In genomic region chr17:35868961-35869345, GRCm38 (mm10) we compare ENCODE assay signal across 8 mouse cellular contexts. TPM values are rescaled to one million over a fixed set of nuclear protein-coding genes. Genes with fewer than 3 reads are reported as not detected.
A peak's percentile ranks its signal among the peaks of the same experiment; 100 is the strongest.
DNase-seq lines count a peak whose midpoint lies in the region; ATAC-seq and TF ChIP-seq lines count a peak whose summit lies in the region.

No protein-coding gene starts in this region.

- peaks cover 21% of the 10 kb centered on the region for H3K36me3 ChIP-seq in hindbrain, embryonic 14.5 days (replicated peaks; ENCODE audit: control insufficient read depth, insufficient read depth)
- H3K36me3 ChIP-seq in midbrain, embryonic 15.5 days (replicated peaks) = 0 out of 2 replicates have a peak, but pooled peaks cover 4% of the 10 kb centered on the region

- no peak for ATAC-seq in hindbrain, embryonic 14.5 days (ENCODE audit: low FRiP score)
- ATAC-seq in midbrain, embryonic 15.5 days (replicated peaks) = no peak
- ATAC-seq in erythroid progenitor cell, adult 5-6 weeks (replicated peaks; ENCODE audit: low FRiP score, poor library complexity, severe bottlenecking) = no peak

- peak overlapping the region; percentile 99 for H3K4me2 ChIP-seq in hindbrain, embryonic 14.5 days (replicated peaks)
- peak overlapping the region; percentile 97 for H3K4me2 ChIP-seq in midbrain, embryonic 15.5 days

- no peaks in the 10 kb centered on the region for H3K27me3 ChIP-seq in hindbrain, embryonic 14.5 days (ENCODE audit: control insufficient read depth, insufficient read depth, low read length)
- no peaks in the 10 kb centered on the region for H3K27me3 ChIP-seq in midbrain, embryonic 15.5 days (replicated peaks)

- H3K4me1 ChIP-seq in bone marrow macrophage, adult 2 months (ENCODE audit: control insufficient read depth, insufficient read depth, low read length) = peaks cover 23% of the 10 kb centered on the region
- peaks cover 69% of the 10 kb centered on the region for H3K4me1 ChIP-seq in hindbrain, embryonic 14.5 days (replicated peaks; ENCODE audit: control insufficient read depth, insufficient read depth, low read length)
- H3K4me1 ChIP-seq in midbrain, embryonic 15.5 days = peaks cover 77% of the 10 kb centered on the region

- DNase-seq in layer of hippocampus, adult 2 months (ENCODE audit: low spot score in 2 of 2) = no peak
- DNase-seq in layer of hippocampus, postnatal 14 days (ENCODE audit: low spot score in 2 of 2) = no peak
- no peak for DNase-seq in hindbrain, embryonic 14.5 days (ENCODE audit: low spot score)
- DNase-seq in frontal cortex, postnatal 36 days (ENCODE audit: low spot score in 2 of 2) = no peak
- no peak for DNase-seq in gastrocnemius, postnatal 25 days

- no peak for TF ChIP-seq CTCF in layer of hippocampus, adult 2 months (conservative IDR thresholded peaks at IDR 0.05)
- no peak for TF ChIP-seq CTCF in bone marrow macrophage, adult 2 months (IDR thresholded peaks at IDR 0.05; ENCODE audit: low read depth, low read length)

- peak overlapping the region; percentile 73 for H3K4me3 ChIP-seq in layer of hippocampus, adult 2 months
- H3K4me3 ChIP-seq in bone marrow macrophage, adult 2 months (ENCODE audit: insufficient read depth, low read length) = peak overlapping the region; percentile 98
- H3K4me3 ChIP-seq in hindbrain, embryonic 14.5 days (replicated peaks; ENCODE audit: low read length) = peak overlapping the region; percentile 75
- peak overlapping the region; percentile 78 for H3K4me3 ChIP-seq in midbrain, embryonic 15.5 days

- no peak for TF ChIP-seq POLR2A in bone marrow macrophage, adult 2 months (IDR thresholded peaks at IDR 0.05; ENCODE audit: borderline replicate concordance, low read depth, low read length)

- H3K27ac ChIP-seq in layer of hippocampus, adult 2 months = peak overlapping the region; percentile 85
- H3K27ac ChIP-seq in bone marrow macrophage, adult 2 months (ENCODE audit: insufficient read depth, low read depth, low read length) = peak overlapping the region; percentile 99
- H3K27ac ChIP-seq in hindbrain, embryonic 14.5 days = peak overlapping the region; percentile 98
- H3K27ac ChIP-seq in midbrain, embryonic 15.5 days = peak overlapping the region; percentile 53

- 8% methylated on average over 7 of the region's 7 CpGs for WGBS in hindbrain, embryonic 14.5 days
- 2% methylated on average over 7 of the region's 7 CpGs for WGBS in midbrain, embryonic 15.5 days

- H3K9ac ChIP-seq in hindbrain, embryonic 14.5 days = peak overlapping the region; percentile 95
- H3K9ac ChIP-seq in midbrain, embryonic 15.5 days = peak overlapping the region; percentile 61

- H3K9me3 ChIP-seq in hindbrain, embryonic 14.5 days (ENCODE audit: control insufficient read depth, low read length) = no peaks in the 10 kb centered on the region
- H3K9me3 ChIP-seq in midbrain, embryonic 15.5 days = no peaks in the 10 kb centered on the region

RNA-seq across cellular contexts. Expression of gene Ppp1r18, which starts 3.6 kb away (rescaled TPM):
- total RNA-seq in layer of hippocampus, adult 2 months (2021) = 1 to 10 TPM; 8.7 to 9.8 TPM
- 10 to 100 TPM; 13.4 to 14.0 TPM for total RNA-seq in layer of hippocampus, postnatal 14 days (2021)
- polyA plus RNA-seq in bone marrow macrophage, adult 2 months (2012; ENCODE audit: insufficient read depth, insufficient read length, missing spikeins) = 202 and 205 TPM in 2 replicates
- polyA plus RNA-seq in hindbrain, embryonic 14.5 days (2014; fragmentation: Nextera tagmentation; extraction: Ambion mirVana) = 18.8 and 20.7 TPM in 2 replicates
- 20.3 and 23.3 TPM in 2 replicates for polyA plus RNA-seq in midbrain, embryonic 15.5 days (2015; fragmentation: Nextera tagmentation; extraction: Ambion mirVana)
- 32.8 and 37.7 TPM in 2 replicates for total RNA-seq in erythroid progenitor cell, adult 5-6 weeks (2015; ENCODE audit: low replicate concordance)
- 7.2 and 10.2 TPM in 2 replicates for total RNA-seq in erythroid progenitor cell, adult 5-6 weeks (2017; ENCODE audit: low replicate concordance)
- 1 to 10 TPM; 4.8 to 8.0 TPM for total RNA-seq in gastrocnemius, postnatal 25 days (2021)

RNA-seq across cellular contexts. Expression of gene Nrm, which starts 7.8 kb away (rescaled TPM):
- 1 to 10 TPM; 1.7 to 1.8 TPM for total RNA-seq in layer of hippocampus, adult 2 months (2021)
- total RNA-seq in layer of hippocampus, postnatal 14 days (2021) = 1 to 10 TPM; 3.9 to 4.7 TPM
- 31.7 and 33.1 TPM in 2 replicates for polyA plus RNA-seq in bone marrow macrophage, adult 2 months (2012; ENCODE audit: insufficient read depth, insufficient read length, missing spikeins)
- 18.2 and 20.3 TPM in 2 replicates for polyA plus RNA-seq in hindbrain, embryonic 14.5 days (2014; fragmentation: Nextera tagmentation; extraction: Ambion mirVana)
- 18.6 and 18.9 TPM in 2 replicates for polyA plus RNA-seq in midbrain, embryonic 15.5 days (2015; fragmentation: Nextera tagmentation; extraction: Ambion mirVana)
- total RNA-seq in erythroid progenitor cell, adult 5-6 weeks (2015; ENCODE audit: low replicate concordance) = 32.8 and 36.0 TPM in 2 replicates
- total RNA-seq in erythroid progenitor cell, adult 5-6 weeks (2017; ENCODE audit: low replicate concordance) = 19.1 and 35.8 TPM in 2 replicates
- total RNA-seq in gastrocnemius, postnatal 25 days (2021) = 1 to 10 TPM in 1 of 2 experiments, under 1 TPM in 1; 0.74 to 1.6 TPM

RNA-seq across cellular contexts. Expression of gene Dhx16, which starts 10.7 kb away (rescaled TPM):
- 10 to 100 TPM; 28.1 to 31.3 TPM for total RNA-seq in layer of hippocampus, adult 2 months (2021)
- 10 to 100 TPM; 30.3 to 33.6 TPM for total RNA-seq in layer of hippocampus, postnatal 14 days (2021)
- 57.5 and 77.6 TPM in 2 replicates for polyA plus RNA-seq in bone marrow macrophage, adult 2 months (2012; ENCODE audit: insufficient read depth, insufficient read length, missing spikeins)
- polyA plus RNA-seq in hindbrain, embryonic 14.5 days (2014; fragmentation: Nextera tagmentation; extraction: Ambion mirVana) = 25.8 and 29.0 TPM in 2 replicates
- 36.3 and 40.4 TPM in 2 replicates for polyA plus RNA-seq in midbrain, embryonic 15.5 days (2015; fragmentation: Nextera tagmentation; extraction: Ambion mirVana)
- total RNA-seq in erythroid progenitor cell, adult 5-6 weeks (2015; ENCODE audit: low replicate concordance) = 139 and 201 TPM in 2 replicates
- 73.1 and 118 TPM in 2 replicates for total RNA-seq in erythroid progenitor cell, adult 5-6 weeks (2017; ENCODE audit: low replicate concordance)
- 10 to 100 TPM; 14.8 to 15.2 TPM for total RNA-seq in gastrocnemius, postnatal 25 days (2021)

RNA-seq across cellular contexts. Expression of gene Mdc1, which starts 27.6 kb away (rescaled TPM):
- total RNA-seq in layer of hippocampus, adult 2 months (2021) = 10 to 100 TPM; 16.9 to 18.4 TPM
- total RNA-seq in layer of hippocampus, postnatal 14 days (2021) = 10 to 100 TPM; 13.6 to 15.0 TPM
- 16.1 and 17.7 TPM in 2 replicates for polyA plus RNA-seq in bone marrow macrophage, adult 2 months (2012; ENCODE audit: insufficient read depth, insufficient read length, missing spikeins)
- polyA plus RNA-seq in hindbrain, embryonic 14.5 days (2014; fragmentation: Nextera tagmentation; extraction: Ambion mirVana) = 9.2 and 10.7 TPM in 2 replicates
- 9.0 and 10.7 TPM in 2 replicates for polyA plus RNA-seq in midbrain, embryonic 15.5 days (2015; fragmentation: Nextera tagmentation; extraction: Ambion mirVana)
- 117 and 147 TPM in 2 replicates for total RNA-seq in erythroid progenitor cell, adult 5-6 weeks (2015; ENCODE audit: low replicate concordance)
- 31.0 and 57.1 TPM in 2 replicates for total RNA-seq in erythroid progenitor cell, adult 5-6 weeks (2017; ENCODE audit: low replicate concordance)
- total RNA-seq in gastrocnemius, postnatal 25 days (2021) = 1 to 10 TPM; 3.7 to 5.2 TPM

RNA-seq across cellular contexts. Expression of gene 2310061I04Rik, which starts 28.3 kb away (rescaled TPM):
- total RNA-seq in layer of hippocampus, adult 2 months (2021) = 10 to 100 TPM; 53.4 to 62.4 TPM
- 10 to 100 TPM; 61.8 to 71.4 TPM for total RNA-seq in layer of hippocampus, postnatal 14 days (2021)
- polyA plus RNA-seq in bone marrow macrophage, adult 2 months (2012; ENCODE audit: insufficient read depth, insufficient read length, missing spikeins) = 36.9 and 39.3 TPM in 2 replicates
- polyA plus RNA-seq in hindbrain, embryonic 14.5 days (2014; fragmentation: Nextera tagmentation; extraction: Ambion mirVana) = 55.3 and 57.5 TPM in 2 replicates
- polyA plus RNA-seq in midbrain, embryonic 15.5 days (2015; fragmentation: Nextera tagmentation; extraction: Ambion mirVana) = 68.2 and 72.8 TPM in 2 replicates
- total RNA-seq in erythroid progenitor cell, adult 5-6 weeks (2015; ENCODE audit: low replicate concordance) = 37.7 and 68.5 TPM in 2 replicates
- total RNA-seq in erythroid progenitor cell, adult 5-6 weeks (2017; ENCODE audit: low replicate concordance) = 2.9 and 3.7 TPM in 2 replicates
- 10 to 100 TPM; 62.4 to 86.6 TPM for total RNA-seq in gastrocnemius, postnatal 25 days (2021)
